In the genomic region with DNA sequence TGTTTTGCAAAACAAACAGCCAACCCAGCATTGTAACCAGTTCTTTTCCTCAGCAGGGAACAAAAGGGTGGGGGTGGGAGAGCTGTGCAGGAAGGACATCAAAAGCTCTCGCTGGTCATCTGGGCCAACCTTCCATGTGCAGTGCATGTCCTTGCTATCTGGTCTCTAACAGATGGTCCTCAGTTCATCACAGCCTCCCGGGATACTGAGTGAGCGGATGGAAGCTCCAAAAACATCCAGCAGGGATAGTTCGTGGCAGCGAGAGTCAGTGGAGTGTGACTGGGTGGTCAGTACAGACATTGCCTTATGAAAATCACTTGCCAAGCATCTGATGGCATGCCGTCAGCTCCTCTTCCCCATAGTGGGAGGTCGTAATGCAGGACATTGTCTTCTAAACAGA, we compare ENCODE assay signal across 16 mouse cellular contexts.
DNase-seq lines count a peak whose midpoint lies in the region; ATAC-seq and TF ChIP-seq lines count a peak whose summit lies in the region.
"Had no signal": no experiment of that assay in that cellular context is flagged by ENCODE, and none has a peak within 500 bp of the region (broad histone marks: within the 10 kb centered on the region; RNA-seq: fewer than 3 reads in every experiment).

No protein-coding gene starts in this region.

- peaks cover 13% of the 10 kb centered on the region; the same call in 1 of the 2 replicates for H3K36me3 ChIP-seq in heart, embryonic 12.5 days
- H3K36me3 ChIP-seq in hindbrain, postnatal 0 days (ENCODE audit: insufficient read depth, low read length), result no peaks in the 10 kb centered on the region
- H3K36me3 ChIP-seq: liver, embryonic 13.5 days had no signal

- H3K4me3 ChIP-seq in heart, embryonic 12.5 days, result no peak overlapping the region
- H3K4me3 ChIP-seq in hindbrain, postnatal 0 days (ENCODE audit: low read length), result no peak overlapping the region
- H3K4me3 ChIP-seq: liver, embryonic 13.5 days; myocyte had no signal

- no peaks in the 10 kb centered on the region for H3K27me3 ChIP-seq in heart, embryonic 12.5 days (replicated peaks)
- no peaks in the 10 kb centered on the region for H3K27me3 ChIP-seq in hindbrain, postnatal 0 days (ENCODE audit: insufficient read depth, low read length)
- H3K27me3 ChIP-seq: liver, embryonic 13.5 days had no signal

- H3K4me1 ChIP-seq in heart, embryonic 12.5 days (replicated peaks), result peaks cover 77% of the 10 kb centered on the region
- peaks cover 21% of the 10 kb centered on the region for H3K4me1 ChIP-seq in hindbrain, postnatal 0 days (ENCODE audit: insufficient read depth, low read length)

- peak overlapping the region; percentile 12; the same call in 1 of the 2 replicates for H3K27ac ChIP-seq in heart, embryonic 12.5 days (ENCODE audit: poor library complexity, severe bottlenecking)
- H3K27ac ChIP-seq in hindbrain, postnatal 0 days, result peak overlapping the region; percentile 55; the same call in 1 of the 2 replicates
- H3K27ac ChIP-seq: liver, embryonic 13.5 days; stomach, postnatal 0 days had no signal

- ATAC-seq in heart, embryonic 12.5 days (ENCODE audit: insufficient number of reproducible peaks, low FRiP score), result no peak
- peak; percentile 55 for ATAC-seq in hindbrain, postnatal 0 days
- ATAC-seq: activated CD4-positive, CD25-positive, alpha-beta regulatory T cell, adult 4 months; CD4-positive, CD25-positive, alpha-beta regulatory T cell, adult 4 months had no signal

- no peak overlapping the region for H3K4me2 ChIP-seq in heart, embryonic 12.5 days
- no peak overlapping the region for H3K4me2 ChIP-seq in hindbrain, postnatal 0 days (ENCODE audit: low read depth, low read length)
- H3K4me2 ChIP-seq: liver, embryonic 13.5 days had no signal

- WGBS in heart, embryonic 12.5 days, result 72% methylated on average over 7 of the region's 7 CpGs
- 33% methylated on average over 7 of the region's 7 CpGs for WGBS in hindbrain, postnatal 0 days

- H3K9ac ChIP-seq in heart, embryonic 12.5 days, result no peak overlapping the region
- H3K9ac ChIP-seq in hindbrain, postnatal 0 days (replicated peaks; ENCODE audit: low read length), result no peak overlapping the region
- H3K9ac ChIP-seq: liver, embryonic 13.5 days had no signal

- TF ChIP-seq CTCF in hindbrain, postnatal 0 days (IDR thresholded peaks at IDR 0.05; ENCODE audit: low read depth), result no peak

- H3K9me3 ChIP-seq in heart, embryonic 12.5 days (replicated peaks), result no peaks in the 10 kb centered on the region
- H3K9me3 ChIP-seq in hindbrain, postnatal 0 days (ENCODE audit: low read length), result no peaks in the 10 kb centered on the region
- H3K9me3 ChIP-seq: liver, embryonic 13.5 days had no signal

- no peak for DNase-seq in heart, adult 9 months (ENCODE audit: low spot score in 2 of 2)
- DNase-seq in brain, adult 2 months (ENCODE audit: low read depth, low spot score), result peak; percentile 76
- DNase-seq in cerebellum, adult 18-20 months, result peak; percentile 54 to 59
- DNase-seq in hindbrain, postnatal 0 days (ENCODE audit: low spot score), result no peak
- DNase-seq in right cerebral cortex, postnatal 36 days (ENCODE audit: low spot score in 2 of 2), result no peak
- DNase-seq in urinary bladder, postnatal 4 days (ENCODE audit: low spot score in 2 of 2), result no peak
- DNase-seq: heart, postnatal 36 days; liver, embryonic 13.5 days; lung, postnatal 4 days; spleen, adult 18-20 months; thymus, postnatal 4 days had no signal

Comparison
In these comparisons a context has a peak if more than half of its experiments do, and no peak if none do; other contexts are left out.
1. DNase-seq: peak in brain, adult 2 months (single experiment) and cerebellum, adult 18-20 months (2 of 2); none in heart, adult 9 months (0 of 2), hindbrain, postnatal 0 days (single experiment), right cerebral cortex, postnatal 36 days (0 of 2) and urinary bladder, postnatal 4 days (0 of 2).